Mouse (Mus musculus) G1E-ER4 (cell line): Measurements from ENCODE around the gene Cdk12. TPM values are rescaled to one million over a fixed set of nuclear protein-coding genes. Genes with fewer than 3 reads are reported as not detected.

ENCODE experiments used
- GATA1 ChIP-seq: IDR thresholded peaks from one replicate; pipeline ENCODE4 v1.8.0; 2012; ENCODE audit warnings: low read length, inconsistent platforms
- polyA plus RNA-seq: library from polyadenylated mRNA; stranded (reverse); fragments of >175 nt; gene quantifications from 2 replicates; pipeline ENCODE4 v1.2.3, GENCODE M21; 2012

Cdk12 gene
- polyA plus RNA-seq, 1 experiment: 19.2 TPM

GRCm38 (mm10) chr11:98323136-98323866 lies 120.4 kb downstream of the Cdk12 start:
- no peak for TF ChIP-seq GATA1

DNA sequence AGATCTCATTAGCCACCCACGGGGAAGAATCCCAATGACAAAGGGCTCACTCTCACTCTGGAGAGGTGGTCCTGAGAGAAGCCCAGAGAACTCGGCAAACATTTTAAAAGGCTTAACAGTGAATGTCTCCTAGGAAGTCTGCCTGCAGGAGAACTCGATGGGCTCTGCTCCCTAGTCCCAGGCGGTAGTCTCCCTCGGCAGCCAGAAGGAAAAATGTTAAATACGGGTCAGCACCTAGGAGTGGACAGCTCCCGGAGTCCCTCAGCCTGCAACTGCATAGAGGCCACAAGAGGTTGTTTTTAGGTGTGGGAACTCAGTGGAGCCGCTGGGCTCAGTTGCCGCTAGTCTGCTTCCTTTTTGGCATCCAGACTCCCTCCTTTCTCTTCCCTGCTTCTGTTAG lies 121.1 kb downstream of the Cdk12 start:
- no peak for TF ChIP-seq GATA1

DNA sequence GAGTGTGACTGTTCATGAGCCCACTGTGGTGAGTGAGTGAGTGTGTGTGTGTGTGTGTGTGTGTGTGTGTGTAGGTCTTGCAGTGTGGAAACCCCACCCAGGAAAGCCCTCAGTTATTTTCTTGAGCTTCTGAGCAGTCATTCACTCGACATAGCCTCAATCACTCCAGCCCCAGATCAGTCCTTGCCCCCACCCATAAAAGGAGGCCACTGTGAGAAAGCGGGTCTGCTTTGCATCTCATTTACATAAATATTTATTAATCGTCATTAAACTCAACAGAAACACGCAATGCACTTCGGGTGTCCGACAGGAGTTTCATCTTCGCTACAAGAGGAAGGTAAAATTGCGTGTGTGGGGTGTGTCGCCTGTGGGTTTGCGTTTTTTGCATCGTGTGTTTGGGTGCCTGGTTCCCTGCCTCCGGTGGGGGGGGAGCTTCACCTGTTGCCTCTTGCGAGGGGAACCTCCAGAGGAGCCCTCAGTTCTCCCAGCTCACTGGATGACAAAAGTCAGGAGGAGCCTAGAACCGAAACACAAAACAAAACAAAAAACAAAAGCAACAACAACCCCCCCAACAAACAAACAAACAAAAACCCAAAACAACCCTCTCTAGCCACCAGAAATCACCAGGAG lies 122.4 kb downstream of the Cdk12 start:
- TF ChIP-seq GATA1: no peak

- no peak for TF ChIP-seq GATA1
These were observed 123.0 kb downstream of the Cdk12 start for GRCm38 (mm10) chr11:98325821-98326218.

DNA sequence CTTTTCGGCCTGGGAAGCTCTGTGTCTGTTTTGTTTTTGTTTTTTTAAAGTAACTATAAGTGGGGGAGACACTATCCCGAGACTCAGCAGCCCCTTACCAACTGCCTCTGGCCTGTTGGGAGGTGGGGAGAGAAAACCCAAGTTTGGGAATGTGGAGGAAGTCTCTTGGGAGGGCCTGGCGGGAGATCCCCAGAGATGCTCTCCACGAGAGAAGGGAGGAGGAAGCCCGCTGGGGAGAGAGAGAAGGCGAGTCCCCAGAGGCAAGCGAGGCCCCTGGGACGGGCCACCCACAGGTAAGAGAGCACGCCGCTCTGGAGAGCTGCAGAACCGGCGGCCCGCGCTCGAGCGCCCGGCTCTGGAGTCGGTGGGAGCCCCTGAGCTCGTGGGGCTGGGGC lies 123.9 kb downstream of the Cdk12 start:
- no peak for TF ChIP-seq GATA1

DNA sequence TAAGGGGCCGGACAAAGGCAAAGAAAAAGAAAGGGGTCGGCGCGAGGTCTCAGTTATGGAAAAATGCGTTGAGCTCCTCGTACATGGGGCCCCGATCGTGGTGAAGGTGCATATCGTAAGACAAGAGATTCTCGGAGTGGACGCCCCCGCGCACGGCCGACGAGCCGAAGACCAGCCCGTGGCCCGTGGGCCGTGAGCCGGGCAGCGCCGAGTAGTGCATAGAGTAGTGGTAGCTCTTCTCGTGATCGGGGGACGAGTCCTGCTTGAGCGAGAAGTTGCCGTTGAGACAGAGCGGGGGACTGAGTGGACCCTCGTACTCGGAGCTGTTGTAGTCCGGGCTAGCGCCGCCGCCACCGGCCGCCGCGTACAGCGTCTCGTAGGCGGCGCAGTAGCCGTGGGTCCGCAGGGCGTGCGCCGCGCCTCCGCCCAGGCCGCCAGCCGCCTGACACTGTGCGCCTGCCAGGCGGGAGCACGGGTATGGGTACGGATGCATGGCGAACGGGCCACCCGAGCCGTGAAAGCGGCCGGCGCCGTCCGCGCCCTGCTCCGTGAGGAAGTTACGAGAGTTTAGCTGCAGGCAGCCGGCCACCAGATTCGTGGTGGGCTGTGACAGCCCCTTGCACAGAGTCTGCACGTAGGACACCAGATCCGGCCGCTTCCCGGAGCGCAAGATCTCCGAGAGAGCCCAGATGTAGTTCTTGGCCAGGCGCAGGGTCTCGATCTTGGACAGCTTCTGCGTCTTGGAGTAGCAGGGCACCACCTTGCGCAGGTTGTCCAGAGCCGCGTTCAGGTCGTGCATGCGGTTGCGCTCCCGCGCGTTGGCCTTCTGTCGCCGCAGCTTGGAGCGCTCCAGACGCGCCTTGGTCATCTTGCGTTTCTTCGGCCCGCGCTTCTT lies 124.5 kb downstream of the Cdk12 start:
- no peak for TF ChIP-seq GATA1

- TF ChIP-seq GATA1: no peak
These were observed 125.1 kb downstream of the Cdk12 start for GRCm38 (mm10) chr11:98328031-98328370.

Other genes starting within 250 kb of the Cdk12 start
- gene Plxdc1, start 216.6 kb upstream of the Cdk12 start, polyA plus RNA-seq: 0.14 and 0.24 TPM in 2 replicates
- not detected in 2 replicates for gene Arl5c, start 206.9 kb upstream of the Cdk12 start, polyA plus RNA-seq
- 0.32 and 0.35 TPM in 2 replicates for gene Cacnb1, start 180.0 kb upstream of the Cdk12 start, polyA plus RNA-seq
- gene Rpl19, start 176.3 kb upstream of the Cdk12 start, polyA plus RNA-seq: 2,070 and 2,415 TPM in 2 replicates
- gene Stac2, start 149.6 kb upstream of the Cdk12 start, polyA plus RNA-seq: not detected in 2 replicates
- gene Fbxl20, start 52.7 kb upstream of the Cdk12 start, polyA plus RNA-seq: 9.4 TPM in 2 replicates
- 16.1 and 21.1 TPM in 2 replicates for gene Med1, start 9.8 kb upstream of the Cdk12 start, polyA plus RNA-seq
- not detected in 2 replicates for gene Neurod2, start 126.6 kb downstream of the Cdk12 start, polyA plus RNA-seq
- not detected in 2 replicates for gene Ppp1r1b, start 145.3 kb downstream of the Cdk12 start, polyA plus RNA-seq
- 25.4 and 31.5 TPM in 2 replicates for gene Stard3, start 155.3 kb downstream of the Cdk12 start, polyA plus RNA-seq
- gene Tcap, start 180.8 kb downstream of the Cdk12 start, polyA plus RNA-seq: not detected in 2 replicates
- not detected in 2 replicates for gene Pnmt, start 183.4 kb downstream of the Cdk12 start, polyA plus RNA-seq
- 11.3 and 13.7 TPM in 2 replicates for gene Pgap3, start 197.4 kb downstream of the Cdk12 start, polyA plus RNA-seq
- not detected in 2 replicates for gene Erbb2, start 209.4 kb downstream of the Cdk12 start, polyA plus RNA-seq
- 35.2 and 51.4 TPM in 2 replicates for gene Mien1, start 235.9 kb downstream of the Cdk12 start, polyA plus RNA-seq
- gene Grb7, start 243.3 kb downstream of the Cdk12 start, polyA plus RNA-seq: not detected in 2 replicates